1 mouse cellular context compared by ENCODE assay signal in the genomic region with DNA sequence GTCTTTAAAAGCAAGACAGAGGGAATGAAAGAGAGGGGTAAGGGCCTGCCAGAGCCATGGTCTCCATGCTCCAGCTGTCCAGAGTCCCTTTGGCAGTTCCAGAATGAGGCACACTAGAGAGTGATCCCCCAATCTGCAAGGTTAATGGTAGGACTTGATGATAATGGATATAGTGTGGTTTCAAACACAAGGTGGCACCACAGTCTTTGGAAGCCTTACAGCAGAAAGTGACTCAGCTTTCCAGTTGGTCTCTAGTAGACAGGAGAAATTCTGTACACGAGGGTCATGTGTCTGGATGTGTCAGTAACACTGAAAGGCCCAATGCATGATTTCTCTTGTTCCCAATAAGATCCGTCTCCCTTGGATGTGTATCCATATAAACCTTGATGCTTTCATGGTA. TPM values are rescaled to one million over a fixed set of nuclear protein-coding genes. Genes with fewer than 3 reads are reported as not detected.
"Had no signal": no experiment of that assay in that cellular context is flagged by ENCODE, and none has a peak within 500 bp of the region (broad histone marks: within the 10 kb centered on the region; RNA-seq: fewer than 3 reads in every experiment).

No protein-coding gene starts in this region.

RNA-seq across cellular contexts. Expression of a gene that starts 45.7 kb away (rescaled TPM):
- total RNA-seq: neutrophil, adult 5-6 weeks had no signal
